Mouse (Mus musculus) kidney, adult 2 months (tissue): ENCODE data around the gene Stk39.

ENCODE experiments used
- CTCF ChIP-seq: fragments of 200-500 bp; conservative IDR thresholded peaks from 2 replicates; pipeline ENCODE4 v1.5.1; 2011; ENCODE audit warnings: low read depth, mild to moderate bottlenecking, control low read depth, low read length, moderate library complexity, mixed read lengths; ENCODE audit not compliant: insufficient read depth, insufficient read length
- POLR2A ChIP-seq: fragments of 200-500 bp; IDR thresholded peaks from one replicate; pipeline ENCODE4 v1.6.1; 2011; ENCODE audit warnings: low read depth, low read length, control low read depth

DNA sequence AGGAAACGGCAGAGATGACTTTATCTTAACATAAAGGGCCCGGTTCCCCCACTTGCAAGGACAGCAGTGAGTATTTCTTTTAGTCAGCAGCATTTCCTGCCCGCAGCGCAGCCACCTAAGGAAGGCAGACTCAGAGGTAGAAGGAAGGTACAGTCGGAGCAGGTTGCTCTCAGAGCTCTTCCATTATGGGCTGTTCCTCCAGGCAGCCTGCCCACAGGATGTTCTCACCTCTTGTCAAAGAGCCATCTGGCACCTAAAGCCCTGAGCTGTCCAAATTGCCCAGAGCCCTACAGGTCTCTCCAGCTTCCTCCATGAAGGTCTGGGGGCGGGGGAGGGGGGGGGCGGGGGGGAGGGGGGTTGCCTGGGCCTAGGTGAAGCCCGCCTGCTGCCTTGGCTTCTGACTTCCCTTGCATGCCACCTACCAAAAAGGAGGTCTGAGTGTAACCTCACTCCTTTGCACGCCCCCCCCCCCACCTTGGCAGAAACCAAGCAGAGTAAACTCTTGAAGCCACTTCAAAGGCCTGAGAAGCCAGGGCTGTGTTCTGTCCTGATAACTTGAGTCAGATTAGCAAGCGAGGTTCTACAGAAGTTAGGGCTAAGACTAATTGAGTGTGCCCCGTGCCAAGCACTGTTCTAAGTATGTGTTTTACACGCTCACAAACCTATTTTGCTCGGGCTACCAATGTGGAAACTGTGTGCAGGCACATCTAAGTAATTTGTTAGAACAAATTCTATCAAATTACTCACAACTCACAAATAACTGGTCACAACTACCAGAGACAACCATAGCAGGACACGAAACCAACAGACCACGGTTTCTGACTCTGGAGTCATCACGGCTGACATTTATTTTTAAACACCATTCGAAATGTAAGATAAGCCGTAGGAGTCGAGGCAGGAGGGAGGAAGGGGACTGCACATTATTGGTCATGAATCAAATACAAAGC lies 5.7 kb downstream of the Stk39 start:
- TF ChIP-seq CTCF, result no peak
- no peak for TF ChIP-seq POLR2A
